Mouse (Mus musculus): ENCODE measurements at regions not wholly inside any gene's neighbourhood (a gene's known extent, or its start where the extent isn't known, plus 50 kb on each side); places are given as distances from the start of the nearest gene placed in this dataset.

DNA sequence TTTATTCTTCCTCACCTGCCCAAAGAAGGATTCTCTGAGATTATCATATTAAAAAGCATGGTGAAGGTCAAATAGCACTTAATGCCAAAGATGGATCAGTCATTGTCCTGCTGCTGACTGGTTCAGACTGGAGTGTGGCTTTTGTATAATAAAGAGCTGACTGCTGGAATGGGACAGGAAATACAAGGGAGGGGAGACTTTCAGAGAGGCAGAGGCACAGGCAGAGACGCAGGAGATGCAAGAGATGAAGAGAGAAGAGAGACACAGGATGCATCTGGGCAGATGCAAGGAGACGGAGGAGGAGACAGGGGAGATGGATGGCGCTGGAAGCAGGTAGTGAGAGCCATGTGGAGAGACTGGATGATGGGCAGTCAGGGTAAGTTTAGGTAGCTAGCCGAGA, 65.4 kb upstream of the Glrp1 start:
- H3K27ac ChIP-seq (replicated peaks): no peak overlapping the region
- H3K4me2 ChIP-seq: no peak overlapping the region
- WGBS: 71% methylated on average over 4 of the region's 4 CpGs
- H3K4me3 ChIP-seq (replicated peaks): no peak overlapping the region
- H3K36me3 ChIP-seq: no peaks in the 10 kb centered on the region
- no peak for ATAC-seq (ENCODE audit: low FRiP score)
- H3K9ac ChIP-seq (replicated peaks): no peak overlapping the region
- H3K9me3 ChIP-seq (replicated peaks): no peaks in the 10 kb centered on the region
- no peaks in the 10 kb centered on the region for H3K4me1 ChIP-seq
- H3K27me3 ChIP-seq (replicated peaks): no peaks in the 10 kb centered on the region

- no peaks in the 10 kb centered on the region for H3K27me3 ChIP-seq (replicated peaks)
- WGBS: 97% methylated on average over 13 of the region's 13 CpGs
- no peak overlapping the region for H3K4me2 ChIP-seq
- no peaks in the 10 kb centered on the region for H3K36me3 ChIP-seq
- H3K27ac ChIP-seq (replicated peaks): no peak overlapping the region
- H3K4me3 ChIP-seq (replicated peaks): no peak overlapping the region
- H3K9me3 ChIP-seq (replicated peaks): no peaks in the 10 kb centered on the region
- H3K9ac ChIP-seq (replicated peaks): no peak overlapping the region
- no peaks in the 10 kb centered on the region for H3K4me1 ChIP-seq
- no peak for ATAC-seq (ENCODE audit: low FRiP score)
Observed at GRCm38 (mm10) chr1:88572161-88572560, 62.3 kb upstream of the Glrp1 start.

GRCm38 (mm10) chr1:88568447-88569053, 58.7 kb upstream of the Glrp1 start:
- H3K9ac ChIP-seq (replicated peaks): no peak overlapping the region
- H3K4me3 ChIP-seq (replicated peaks): no peak overlapping the region
- H3K27me3 ChIP-seq (replicated peaks): no peaks in the 10 kb centered on the region
- H3K36me3 ChIP-seq: no peaks in the 10 kb centered on the region
- H3K4me1 ChIP-seq: no peaks in the 10 kb centered on the region
- no peak for ATAC-seq (ENCODE audit: low FRiP score)
- H3K27ac ChIP-seq (replicated peaks): no peak overlapping the region
- H3K4me2 ChIP-seq: no peak overlapping the region
- WGBS: 58% methylated on average over 6 of the region's 6 CpGs
- no peaks in the 10 kb centered on the region for H3K9me3 ChIP-seq (replicated peaks)

DNA sequence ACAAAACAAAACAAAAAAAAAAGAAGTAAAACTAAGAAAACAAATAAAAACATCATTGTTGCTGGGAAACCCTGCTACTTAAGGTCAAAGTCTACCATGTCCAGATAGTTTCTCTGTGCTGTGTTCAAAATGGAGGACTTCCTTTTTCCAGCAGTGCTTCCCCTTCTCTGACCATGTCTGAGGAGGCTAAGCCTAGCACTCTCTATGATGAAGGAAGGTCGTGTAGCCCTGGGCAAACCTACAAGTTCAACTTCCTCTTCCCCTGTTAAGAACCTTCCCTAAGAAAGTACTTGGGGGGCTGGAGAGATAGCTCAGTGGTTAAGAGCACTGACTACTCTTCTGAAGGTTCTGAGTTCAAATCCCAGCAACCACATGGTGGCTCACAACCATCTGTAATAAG, 57.3 kb upstream of the Glrp1 start:
- no peaks in the 10 kb centered on the region for H3K27me3 ChIP-seq (replicated peaks)
- no peaks in the 10 kb centered on the region for H3K9me3 ChIP-seq (replicated peaks)
- H3K4me2 ChIP-seq: no peak overlapping the region
- no peak overlapping the region for H3K9ac ChIP-seq (replicated peaks)
- no peaks in the 10 kb centered on the region for H3K36me3 ChIP-seq
- WGBS: 80% methylated on average over 1 of the region's 1 CpGs
- H3K27ac ChIP-seq (replicated peaks): no peak overlapping the region
- no peak overlapping the region for H3K4me3 ChIP-seq (replicated peaks)
- H3K4me1 ChIP-seq: no peaks in the 10 kb centered on the region
- no peak for ATAC-seq (ENCODE audit: low FRiP score)

GRCm38 (mm10) chr1:88566426-88566825, 56.6 kb upstream of the Glrp1 start:
- Histone ChIP-seq H3K9ac (replicated peaks) (no peak overlapping the region), H3K4me3 (replicated peaks) (no peak overlapping the region)
- no peak for ATAC-seq (ENCODE audit: low FRiP score)

DNA sequence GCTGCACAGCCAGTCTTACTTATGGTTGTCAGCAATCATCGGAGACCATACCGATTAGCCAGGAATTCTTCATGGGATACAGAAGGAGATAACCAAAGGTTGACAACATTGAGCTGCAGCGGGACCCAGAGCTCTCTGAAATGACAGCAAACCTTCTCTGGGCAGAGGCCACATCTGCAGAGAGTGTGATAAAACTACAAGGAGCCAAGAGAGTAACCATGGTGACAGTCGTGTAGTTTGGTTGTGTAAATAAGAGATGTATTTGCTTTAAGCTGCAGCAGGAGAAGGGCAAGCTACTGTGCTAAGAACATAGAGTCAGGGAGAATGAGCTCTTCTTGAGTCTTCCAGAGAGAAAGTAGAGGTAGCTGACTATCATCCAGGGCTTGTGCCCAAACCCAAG, 55.0 kb upstream of the Glrp1 start:
- no peak for ATAC-seq (ENCODE audit: low FRiP score)
- Histone ChIP-seq H3K27me3 (replicated peaks) (no peaks in the 10 kb centered on the region), H3K4me3 (replicated peaks) (no peak overlapping the region), H3K27ac (replicated peaks) (no peak overlapping the region), H3K36me3 (no peaks in the 10 kb centered on the region), H3K9ac (replicated peaks) (no peak overlapping the region), H3K9me3 (replicated peaks) (no peaks in the 10 kb centered on the region), H3K4me1 (peaks cover 7% of the 10 kb centered on the region; the same call in 1 of the 2 replicates), H3K4me2 (no peak overlapping the region)
- WGBS: 80% methylated on average over 4 of the region's 4 CpGs

More at GRCm38 (mm10) chr1:88566426-88566825, 56.6 kb upstream of the Glrp1 start:
- Histone ChIP-seq H3K27me3 (replicated peaks) (no peaks in the 10 kb centered on the region), H3K4me2 (no peak overlapping the region), H3K27ac (replicated peaks) (no peak overlapping the region), H3K4me1 (no peaks in the 10 kb centered on the region), H3K9me3 (replicated peaks) (no peaks in the 10 kb centered on the region), H3K36me3 (no peaks in the 10 kb centered on the region)

DNA sequence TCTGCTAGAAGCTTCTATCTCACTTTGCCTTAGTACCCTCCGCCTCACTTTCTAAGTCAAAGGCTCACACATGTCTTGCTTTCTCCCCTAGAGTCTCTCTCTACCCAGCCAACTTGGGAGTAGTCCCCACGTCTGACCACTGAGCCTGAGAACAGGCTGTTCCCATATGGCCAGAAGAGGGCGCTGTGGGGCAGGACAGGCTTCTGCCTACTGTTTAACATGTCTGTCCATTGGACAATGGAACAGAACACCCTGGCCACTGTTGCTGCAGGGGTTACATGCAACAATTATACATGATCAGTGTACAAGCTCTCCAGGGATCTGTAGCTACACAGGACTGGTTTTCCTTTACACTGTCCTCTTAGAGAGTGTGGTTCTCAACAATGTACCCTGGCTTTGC, 52.5 kb upstream of the Glrp1 start:
- no peak for ATAC-seq (ENCODE audit: low FRiP score)
- Histone ChIP-seq H3K4me1 (peaks cover 15% of the 10 kb centered on the region; the same call in 1 of the 2 replicates), H3K27me3 (replicated peaks) (no peaks in the 10 kb centered on the region), H3K4me3 (replicated peaks) (no peak overlapping the region), H3K4me2 (no peak overlapping the region), H3K9me3 (replicated peaks) (no peaks in the 10 kb centered on the region), H3K36me3 (no peaks in the 10 kb centered on the region), H3K9ac (replicated peaks) (no peak overlapping the region), H3K27ac (replicated peaks) (no peak overlapping the region)
- WGBS: 23% methylated on average over 3 of the region's 3 CpGs

DNA sequence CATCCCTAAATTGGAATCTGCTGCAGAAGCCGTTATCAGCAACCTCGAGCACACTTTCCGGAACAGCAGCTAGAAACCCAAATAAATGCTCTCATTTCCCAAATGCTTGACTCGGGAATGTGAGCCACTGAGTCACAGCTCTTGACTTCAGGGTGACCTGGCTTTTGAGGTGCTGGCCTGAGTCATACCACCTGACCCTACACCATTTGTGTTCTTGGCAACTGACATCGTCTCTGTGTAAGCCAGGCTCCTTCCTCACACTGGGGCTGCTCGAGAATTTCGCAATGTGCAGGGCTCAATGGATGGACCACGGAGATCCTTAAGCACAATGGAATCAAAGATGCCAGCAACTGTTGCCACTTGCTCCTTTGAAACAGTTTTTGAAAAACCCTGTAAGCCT, 50.9 kb upstream of the Glrp1 start:
- whole genome bisulfite sequencing: 57% methylated on average over 8 of the region's 8 CpGs
- Histone ChIP-seq H3K27ac (replicated peaks) (no peak overlapping the region), H3K9ac (replicated peaks) (no peak overlapping the region), H3K9me3 (replicated peaks) (no peaks in the 10 kb centered on the region), H3K27me3 (replicated peaks) (no peaks in the 10 kb centered on the region), H3K4me3 (replicated peaks) (no peak overlapping the region), H3K4me1 (peaks cover 15% of the 10 kb centered on the region; the same call in 1 of the 2 replicates), H3K4me2 (no peak overlapping the region), H3K36me3 (no peaks in the 10 kb centered on the region)
- ATAC-seq (ENCODE audit: low FRiP score): no peak

Data from neural tube, embryonic 15.5 days (tissue).